Mouse (Mus musculus) ES-E14 (cell line): ENCODE measurements around the gene Uqcc2. TPM values are rescaled to one million over a fixed set of nuclear protein-coding genes. Genes with fewer than 3 reads are reported as not detected.

ENCODE experiments used
- DNase-seq: peaks from one replicate; pipeline ENCODE4 v3.0.0-alpha.2; 2013; ENCODE audit warnings: low read depth, low spot score
- H3K27ac ChIP-seq: 2 replicates; pipeline ENCODE4 v1.5.1; 2012; ENCODE audit warnings: low read depth, mild to moderate bottlenecking, low read length, moderate library complexity, mixed read lengths; ENCODE audit not compliant: poor library complexity, insufficient read depth, severe bottlenecking
- H3K36me3 ChIP-seq: 2 replicates; pipeline ENCODE4 v1.6.1; 2012; ENCODE audit warnings: mild to moderate bottlenecking, low read length, moderate library complexity, mixed read lengths; ENCODE audit not compliant: control insufficient read depth, poor library complexity, insufficient read depth, severe bottlenecking
- H3K4me1 ChIP-seq, 2 experiments: fragments of 150-350 bp in 1 of 2; sonication (generic) in 1 of 2; 2 replicates each; pipeline ENCODE4 v1.6.1; 2012; ENCODE audit warnings: low read length in 2 of 2, mild to moderate bottlenecking in 1 of 2, mixed read lengths in 1 of 2; ENCODE audit not compliant: control insufficient read depth in 2 of 2, insufficient read depth in 2 of 2, poor library complexity in 1 of 2
- H3K4me3 ChIP-seq, 2 experiments: fragments of 150-350 bp in 1 of 2; sonication (generic) in 1 of 2; 2 replicates each; pipeline ENCODE4 v1.5.1; 2012; ENCODE audit warnings: low read length in 2 of 2, low read depth in 1 of 2, mild to moderate bottlenecking in 1 of 2, mixed read lengths in 1 of 2; ENCODE audit not compliant: insufficient read depth in 1 of 2, poor library complexity in 1 of 2, severe bottlenecking in 1 of 2
- H3K9ac ChIP-seq: 2 replicates; pipeline ENCODE4 v1.6.1; 2012; ENCODE audit warnings: low read depth, mild to moderate bottlenecking, low read length, mixed read lengths; ENCODE audit not compliant: poor library complexity, insufficient read depth, severe bottlenecking
- H3K9me3 ChIP-seq: fragments of 150-350 bp; sonication (generic); 2 replicates; pipeline ENCODE4 v1.6.1; 2012; ENCODE audit warnings: low read depth, mild to moderate bottlenecking, low read length; ENCODE audit not compliant: control insufficient read depth, insufficient read depth
- CHD2 ChIP-seq: IDR thresholded peaks from 2 replicates; pipeline ENCODE4 v1.6.1; 2014; ENCODE audit warnings: mild to moderate bottlenecking, low read depth, low read length, inconsistent platforms
- HCFC1 ChIP-seq: IDR thresholded peaks from 2 replicates; pipeline ENCODE4 v1.6.1; 2012; ENCODE audit warnings: low read length, inconsistent platforms, borderline replicate concordance; ENCODE audit not compliant: insufficient read depth
- MAFK ChIP-seq: IDR thresholded peaks from 2 replicates; pipeline ENCODE4 v1.6.1; 2014; ENCODE audit warnings: mild to moderate bottlenecking, low read depth, low read length, inconsistent platforms; ENCODE audit not compliant: insufficient read depth
- ZC3H11A ChIP-seq: IDR thresholded peaks from 2 replicates; pipeline ENCODE4 v1.6.1; 2012; ENCODE audit warnings: low read depth, mild to moderate bottlenecking, inconsistent platforms, low read length, borderline replicate concordance
- ZNF384 ChIP-seq: IDR thresholded peaks from 2 replicates; pipeline ENCODE4 v1.6.1; 2012; ENCODE audit warnings: low read depth, low read length, inconsistent platforms
- in situ Hi-C, 2 experiments: fragments of 600-800 bp; cut with MboI; formaldehyde crosslinking; loops; one replicate each; pipeline ENCODE4 v1.15.1; 2025; ENCODE audit warnings: low sequenced_read_pairs in 2 of 2, inconsistent platforms in 1 of 2; ENCODE audit not compliant: unreplicated experiment in 2 of 2
- total RNA-seq: library from RNA; depleted of rRNA; stranded (reverse); fragments of 300-350 nt; gene quantifications from 2 replicates; pipeline ENCODE4 v1.2.3, GENCODE M21; 2012

Uqcc2 gene
- total RNA-seq, 1 experiment = 199 TPM

GRCm38 (mm10) chr17:27087426-27087825, 46.3 kb downstream of the Uqcc2 start:
- H3K4me3 ChIP-seq = peak overlapping the region; percentile 20 to 63; a peak in 3 of 4 replicates
- H3K4me1 ChIP-seq = peaks cover 4 to 12% of the 10 kb centered on the region in 2 experiments; a peak in 3 of 4 replicates
- in situ Hi-C loops = no loop called here
- H3K9ac ChIP-seq = peak overlapping the region; percentile 68; the same call in 1 of the 2 replicates
- H3K36me3 ChIP-seq = peaks cover 35% of the 10 kb centered on the region
- H3K27ac ChIP-seq = no peak overlapping the region; the same call in 1 of the 2 replicates
- 0 out of 2 replicates have a peak, but pooled peaks have one; percentile 32 for TF ChIP-seq CHD2
- TF ChIP-seq MAFK = no peak
- peak; percentile 63; the same call in 1 of the 2 replicates for TF ChIP-seq HCFC1
- no peak for TF ChIP-seq ZNF384
- DNase-seq = no peak
- no peaks in the 10 kb centered on the region for H3K9me3 ChIP-seq

DNA sequence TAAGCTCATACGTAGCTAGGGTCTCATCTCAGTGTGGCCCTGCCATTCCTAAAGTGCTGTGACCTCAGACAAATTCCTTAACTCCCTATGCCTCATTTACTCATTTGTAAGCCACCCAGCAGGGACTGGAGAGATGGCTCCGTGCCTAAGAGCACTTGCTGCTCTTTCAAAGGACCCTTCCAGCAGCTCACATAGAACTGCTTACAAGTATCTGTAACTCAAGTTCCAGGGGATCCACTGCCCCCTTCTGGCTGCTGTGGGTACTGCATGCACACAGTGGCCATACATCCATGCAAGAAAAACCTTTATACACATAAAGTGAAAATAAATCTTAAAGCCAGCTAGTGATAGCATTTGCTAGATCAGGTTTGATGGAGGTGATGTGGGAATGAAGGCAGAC, 48.0 kb downstream of the Uqcc2 start:
- peaks cover 4 to 15% of the 10 kb centered on the region in 2 experiments for H3K4me1 ChIP-seq
- H3K9ac ChIP-seq = no peak overlapping the region
- peak; percentile 64 for TF ChIP-seq ZC3H11A
- TF ChIP-seq HCFC1 = no peak
- peak; percentile 82 for DNase-seq
- H3K4me3 ChIP-seq = no peak overlapping the region
- no peak overlapping the region for H3K27ac ChIP-seq
- no peaks in the 10 kb centered on the region for H3K9me3 ChIP-seq
- peaks cover 23% of the 10 kb centered on the region for H3K36me3 ChIP-seq
- in situ Hi-C loops = no loop called here

- Histone ChIP-seq H3K36me3 (peaks cover 3% of the 10 kb centered on the region; the same call in 1 of the 2 replicates), H3K4me3 (no peak overlapping the region), H3K27ac (no peak overlapping the region), H3K9me3 (no peaks in the 10 kb centered on the region), H3K9ac (no peak overlapping the region), H3K4me1 (peaks cover 4 to 24% of the 10 kb centered on the region in 2 experiments)
- DNase-seq = no peak
- in situ Hi-C loops = no loop called here
- TF ChIP-seq ZNF384 (no peak), CHD2 (no peak), MAFK (no peak), HCFC1 (no peak), ZC3H11A (no peak)
These were observed 50.1 kb downstream of the Uqcc2 start for GRCm38 (mm10) chr17:27083601-27084000.

GRCm38 (mm10) chr17:27082796-27083195, 50.9 kb downstream of the Uqcc2 start:
- Histone ChIP-seq H3K27ac (no peak overlapping the region), H3K9me3 (no peaks in the 10 kb centered on the region), H3K4me3 (no peak overlapping the region), H3K36me3 (peaks cover 3% of the 10 kb centered on the region; the same call in 1 of the 2 replicates), H3K4me1 (peaks cover 4 to 25% of the 10 kb centered on the region in 2 experiments), H3K9ac (no peak overlapping the region)
- TF ChIP-seq MAFK (no peak), ZNF384 (no peak)
- in situ Hi-C loops = no loop called here
- DNase-seq = no peak

DNA sequence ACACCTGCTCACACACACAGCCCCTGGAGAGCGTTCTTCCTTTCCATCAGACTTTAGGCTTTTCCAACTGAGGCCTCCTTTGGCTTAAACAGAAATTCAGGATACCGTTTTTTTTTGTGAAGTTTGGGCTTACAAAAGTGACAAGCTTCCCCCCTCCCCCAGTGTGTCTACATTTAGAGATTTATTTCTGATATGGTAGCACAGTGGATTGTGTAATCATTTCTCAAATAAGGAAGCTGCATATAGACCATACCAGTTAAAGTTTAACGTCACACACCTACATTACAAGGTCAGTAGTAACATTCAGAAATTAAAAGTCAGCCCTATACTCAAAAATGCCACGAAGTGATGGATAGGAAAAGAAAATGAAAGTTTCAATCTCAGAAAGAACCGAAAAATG, 51.8 kb downstream of the Uqcc2 start:
- H3K9me3 ChIP-seq = no peaks in the 10 kb centered on the region
- peaks cover 5% of the 10 kb centered on the region; the same call in 1 of the 2 replicates for H3K36me3 ChIP-seq
- in situ Hi-C loops = no loop called here
- no peak for DNase-seq
- no peak for TF ChIP-seq HCFC1
- no peak for TF ChIP-seq ZNF384
- no peak for TF ChIP-seq MAFK
- no peak for TF ChIP-seq ZC3H11A
- no peak for TF ChIP-seq CHD2
- no peak overlapping the region for H3K27ac ChIP-seq
- H3K9ac ChIP-seq = no peak overlapping the region
- H3K4me3 ChIP-seq = no peak overlapping the region
- peaks cover 4 to 23% of the 10 kb centered on the region in 2 experiments for H3K4me1 ChIP-seq
